Mouse (Mus musculus) forebrain, embryonic 10.5 days (tissue): ENCODE data around the gene Ankrd28. TPM values are rescaled to one million over a fixed set of nuclear protein-coding genes. Genes with fewer than 3 reads are reported as not detected.

Experiments
- DNase-seq: peaks from one replicate; pipeline ENCODE4 v3.0.0-alpha.2; 2017; ENCODE audit warnings: low spot score; ENCODE audit errors: extremely low spot score
- H3K27ac ChIP-seq: fragments of 300-500 bp; sonication (generic); 2 replicates; pipeline ENCODE4 v1.5.1; 2016; ENCODE audit warnings: mild to moderate bottlenecking
- H3K27me3 ChIP-seq: fragments of 300-500 bp; sonication (generic); 2 replicates; pipeline ENCODE4 v1.6.1; 2016; ENCODE audit warnings: mild to moderate bottlenecking; ENCODE audit not compliant: poor library complexity, severe bottlenecking
- H3K36me3 ChIP-seq: fragments of 300-500 bp; sonication (generic); replicated peaks from 2 replicates; pipeline ENCODE4 v1.6.1; 2016; ENCODE audit warnings: mild to moderate bottlenecking, moderate library complexity
- H3K4me1 ChIP-seq: fragments of 300-500 bp; sonication (generic); 2 replicates; pipeline ENCODE4 v1.6.1; 2016
- H3K4me3 ChIP-seq: fragments of 300-500 bp; sonication (generic); 2 replicates; pipeline ENCODE4 v1.5.1; 2016; ENCODE audit warnings: mild to moderate bottlenecking, moderate library complexity
- H3K9me3 ChIP-seq: fragments of 300-500 bp; sonication (generic); 2 replicates; pipeline ENCODE4 v1.6.1; 2016; ENCODE audit warnings: mild to moderate bottlenecking, moderate library complexity
- WGBS: fragments of 180-500 bp; shearing (Covaris S2); methylation state at CpG from one replicate; pipeline ENCODE4 v1.1.7; 2016; 5-methylcytosine and 5-hydroxymethylcytosine counted together
- polyA plus RNA-seq: library from polyadenylated mRNA; unstranded; fragments of >200 nt; fragmentation: Nextera tagmentation; extraction: Ambion mirVana; gene quantifications from 2 replicates; pipeline ENCODE4 v1.2.1, GENCODE M21; 2016

The Ankrd28 gene
- polyA plus RNA-seq, 1 experiment from 2014 or later = 14.1 TPM

DNA sequence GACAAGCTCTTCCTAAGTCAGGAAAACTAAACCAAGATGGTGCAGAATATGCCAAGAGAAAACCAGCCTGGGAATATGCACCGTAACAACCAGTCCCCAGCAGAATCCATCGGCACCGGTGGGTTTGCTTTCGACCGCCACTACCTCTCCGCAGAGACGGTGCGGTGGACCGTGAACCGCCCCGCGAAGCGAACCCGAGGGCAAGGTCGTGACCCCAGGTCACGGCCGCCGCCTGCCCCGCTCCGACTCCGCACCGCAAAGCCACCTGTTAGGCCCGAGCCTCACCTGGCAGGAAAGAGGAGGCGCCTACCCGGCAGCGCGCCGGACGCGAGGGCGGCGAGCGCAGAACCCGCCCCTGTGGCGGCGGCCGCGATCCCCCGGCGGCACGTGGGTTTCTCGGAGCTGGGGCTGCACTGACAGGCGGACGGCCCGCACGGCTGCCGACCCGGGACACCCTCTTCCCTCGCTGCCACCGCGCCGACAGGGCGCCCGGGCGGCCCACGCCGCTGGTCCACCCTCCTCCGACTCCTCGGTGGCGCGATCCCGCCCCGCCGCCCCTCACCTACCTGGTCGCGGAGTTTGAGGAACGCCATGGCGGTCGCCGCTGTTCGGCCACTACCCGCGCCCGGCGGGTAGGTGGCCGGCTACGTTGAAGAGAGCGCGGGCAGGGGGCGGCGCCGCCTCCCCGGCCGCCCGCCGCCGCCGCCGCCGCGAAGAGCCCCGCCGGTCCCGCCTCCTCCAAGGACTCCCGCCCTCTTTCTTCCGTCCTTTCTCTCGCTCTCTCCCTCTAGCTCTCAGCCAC lies 489 bp downstream of the Ankrd28 start:
- Histone ChIP-seq H3K4me1 (peaks cover 37% of the 10 kb centered on the region), H3K4me3 (peak overlapping the region; percentile 93), H3K9me3 (no peaks in the 10 kb centered on the region), H3K27me3 (no peaks in the 10 kb centered on the region), H3K36me3 (peaks cover 6% of the 10 kb centered on the region; the same call in 1 of the 2 replicates), H3K27ac (peak overlapping the region; percentile 96)
- peak; percentile 56 for DNase-seq
- under 1% methylated on average over 83 of the region's 97 CpGs for WGBS

DNA sequence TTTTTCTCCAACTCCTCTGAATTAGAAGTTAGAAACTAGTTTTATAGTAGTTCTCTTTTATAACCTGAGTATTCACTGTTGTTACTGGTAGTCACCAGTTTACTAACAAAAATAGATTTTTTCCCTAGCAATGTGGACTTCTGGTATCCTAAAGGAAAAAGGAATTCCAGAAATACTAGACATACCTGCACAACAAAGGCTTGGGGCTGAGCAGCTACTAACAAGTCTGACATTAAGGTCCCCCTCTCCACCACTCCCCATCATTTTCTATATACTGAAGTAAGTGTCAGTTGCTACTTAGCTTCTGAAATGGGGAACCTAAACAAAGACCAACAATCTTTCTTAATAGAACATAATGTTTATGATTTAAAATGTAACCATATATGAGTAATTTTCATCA lies 3.2 kb downstream of the Ankrd28 start:
- H3K27ac ChIP-seq = no peak overlapping the region
- H3K27me3 ChIP-seq = no peaks in the 10 kb centered on the region
- H3K9me3 ChIP-seq = no peaks in the 10 kb centered on the region
- H3K36me3 ChIP-seq = peaks cover 6% of the 10 kb centered on the region; the same call in 1 of the 2 replicates
- no peak overlapping the region for H3K4me3 ChIP-seq
- peaks cover 41% of the 10 kb centered on the region for H3K4me1 ChIP-seq
- DNase-seq = no peak

DNA sequence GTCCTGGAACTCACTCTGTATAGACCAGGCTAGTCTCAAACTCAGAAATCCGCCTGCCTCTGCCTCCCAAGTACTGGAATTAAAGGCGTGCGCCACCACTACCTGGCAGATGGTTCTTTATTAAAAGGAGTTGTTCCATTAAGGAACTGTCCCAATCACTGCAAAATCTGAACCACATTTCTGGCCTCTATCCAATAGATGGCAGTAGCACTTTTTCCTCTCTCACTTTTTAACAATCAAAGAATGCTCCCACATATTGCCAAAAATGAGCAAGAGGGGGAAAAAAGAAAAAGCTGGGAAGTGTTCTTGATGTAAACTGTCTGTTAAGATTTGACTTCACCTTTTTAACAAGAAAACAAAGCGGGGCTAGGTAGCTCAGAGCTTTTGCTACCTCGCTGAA lies 20.5 kb downstream of the Ankrd28 start:
- DNase-seq = no peak
- 89% methylated on average over 5 of the region's 5 CpGs for WGBS

DNA sequence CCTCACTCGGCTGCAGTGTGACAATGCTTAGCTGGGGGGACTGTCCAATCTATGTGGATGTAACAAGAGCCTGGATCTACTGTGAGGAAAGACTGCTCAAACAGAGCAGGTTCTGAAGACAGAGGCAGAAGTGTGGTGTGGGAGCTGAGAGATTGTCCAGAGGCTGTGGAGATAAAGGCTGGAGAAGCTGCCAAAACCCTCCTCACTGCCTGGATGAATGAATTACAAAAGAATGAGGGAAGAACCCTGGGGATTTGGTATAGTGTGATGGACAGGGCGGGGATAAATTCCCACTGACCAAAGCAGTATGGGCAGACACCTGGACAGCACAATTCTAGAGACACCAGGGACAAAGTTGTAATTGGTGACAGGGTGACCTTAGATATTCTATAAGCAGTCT lies 26.7 kb downstream of the Ankrd28 start:
- 36% methylated on average over 2 of the region's 2 CpGs for WGBS
- H3K27me3 ChIP-seq = no peaks in the 10 kb centered on the region
- no peak overlapping the region for H3K27ac ChIP-seq
- H3K9me3 ChIP-seq = peaks cover 6% of the 10 kb centered on the region; the same call in 1 of the 2 replicates
- DNase-seq = no peak
- H3K4me3 ChIP-seq = no peak overlapping the region
- peaks cover 19% of the 10 kb centered on the region for H3K4me1 ChIP-seq
- H3K36me3 ChIP-seq = peaks cover 12% of the 10 kb centered on the region

More for the DNA sequence above, 20.5 kb downstream of the Ankrd28 start:
- Histone ChIP-seq H3K9me3 (peaks cover 6% of the 10 kb centered on the region; the same call in 1 of the 2 replicates), H3K36me3 (peaks cover 16% of the 10 kb centered on the region), H3K4me3 (no peak overlapping the region), H3K27ac (no peak overlapping the region), H3K4me1 (no peaks in the 10 kb centered on the region), H3K27me3 (no peaks in the 10 kb centered on the region)

DNA sequence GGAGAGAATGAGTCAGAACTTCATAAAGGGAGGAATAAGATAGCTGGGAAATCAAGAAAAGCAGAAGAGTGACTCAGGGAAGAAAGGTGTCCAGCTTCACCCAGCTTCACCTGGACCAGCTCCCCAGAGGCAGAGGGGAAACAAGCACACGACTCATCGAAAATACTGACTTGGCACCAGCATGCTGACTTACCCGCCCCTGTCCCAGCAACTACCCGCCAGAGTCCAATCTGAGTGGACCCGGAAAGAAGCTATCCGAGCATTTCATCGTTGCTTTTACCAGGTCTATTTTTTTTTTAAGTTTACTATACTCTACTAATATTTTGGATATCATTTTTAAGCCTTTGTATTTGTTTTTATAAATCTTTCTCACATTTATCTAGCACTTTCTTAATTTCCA lies 29.5 kb downstream of the Ankrd28 start:
- DNase-seq = no peak
- Histone ChIP-seq H3K4me1 (peaks cover 28% of the 10 kb centered on the region), H3K36me3 (no peaks in the 10 kb centered on the region), H3K27ac (no peak overlapping the region), H3K4me3 (no peak overlapping the region), H3K9me3 (no peaks in the 10 kb centered on the region), H3K27me3 (no peaks in the 10 kb centered on the region)
- WGBS = 89% methylated on average over 7 of the region's 7 CpGs

DNA sequence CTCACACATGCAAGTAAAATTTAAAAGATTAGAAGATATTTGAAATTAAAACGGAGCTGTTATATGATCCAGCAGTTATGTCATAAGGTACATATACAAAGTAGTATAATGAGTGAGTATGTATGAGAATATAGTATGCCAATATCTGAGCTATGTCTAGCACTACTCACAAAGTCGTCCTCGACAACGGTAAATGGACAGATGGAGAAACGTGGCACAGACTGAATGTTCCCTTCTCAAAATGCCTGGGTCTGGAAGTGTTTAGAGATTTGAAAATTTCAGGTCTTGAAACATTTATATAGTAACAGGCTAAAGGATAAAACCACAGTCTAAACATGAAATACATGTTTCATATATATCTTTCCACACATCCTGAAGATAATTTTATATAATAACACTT lies 30.0 kb downstream of the Ankrd28 start:
- no peaks in the 10 kb centered on the region for H3K27me3 ChIP-seq
- no peak overlapping the region for H3K4me3 ChIP-seq
- no peak for DNase-seq
- 93% methylated on average over 5 of the region's 5 CpGs for WGBS
- H3K4me1 ChIP-seq = peaks cover 33% of the 10 kb centered on the region
- no peak overlapping the region for H3K27ac ChIP-seq
- no peaks in the 10 kb centered on the region for H3K36me3 ChIP-seq
- no peaks in the 10 kb centered on the region for H3K9me3 ChIP-seq

DNA sequence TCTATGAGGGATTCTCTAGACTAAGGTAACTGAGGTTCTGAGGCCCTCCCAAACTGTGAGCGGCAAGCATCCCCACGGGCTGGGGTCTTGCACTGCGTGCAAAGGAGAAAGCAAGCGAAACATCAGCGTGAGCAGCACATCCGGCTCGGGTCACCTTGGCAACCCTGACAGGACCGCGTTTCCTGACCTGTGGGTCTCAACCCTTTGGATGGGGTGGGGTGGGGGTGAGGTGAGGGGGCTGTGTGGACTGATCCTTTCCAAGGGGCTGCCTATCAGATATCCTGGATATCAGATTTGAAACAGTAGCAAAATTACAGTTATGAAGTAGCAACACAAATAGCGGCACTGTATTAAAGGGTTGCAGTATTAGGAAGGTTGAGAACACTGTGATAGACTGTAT lies 31.5 kb downstream of the Ankrd28 start:
- Histone ChIP-seq H3K4me3 (no peak overlapping the region), H3K27ac (no peak overlapping the region), H3K4me1 (peaks cover 29% of the 10 kb centered on the region), H3K9me3 (no peaks in the 10 kb centered on the region), H3K36me3 (no peaks in the 10 kb centered on the region), H3K27me3 (no peaks in the 10 kb centered on the region)
- DNase-seq = no peak
- WGBS = 72% methylated on average over 10 of the region's 10 CpGs

DNA sequence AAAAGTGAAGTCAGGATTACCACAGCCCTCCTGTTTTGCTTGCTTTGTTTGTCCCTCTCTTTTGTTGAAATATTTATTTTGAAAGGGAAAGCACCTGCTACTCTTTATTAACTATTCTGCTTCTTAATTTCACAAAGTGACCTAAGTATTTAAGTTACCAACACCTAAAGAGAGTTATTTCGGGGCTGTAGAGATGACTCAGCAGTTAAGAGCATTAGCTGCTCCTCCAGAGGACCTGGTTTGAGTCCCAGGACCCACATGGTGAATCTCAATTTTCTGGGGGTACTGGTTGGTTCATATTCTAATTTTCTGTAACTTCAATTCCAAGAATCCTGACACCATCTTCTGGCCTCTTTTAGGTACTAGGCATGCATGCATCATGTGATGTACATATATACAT lies 34.9 kb downstream of the Ankrd28 start:
- DNase-seq = no peak
- Histone ChIP-seq H3K27me3 (no peaks in the 10 kb centered on the region), H3K9me3 (no peaks in the 10 kb centered on the region), H3K4me1 (peaks cover 25% of the 10 kb centered on the region), H3K36me3 (no peaks in the 10 kb centered on the region), H3K4me3 (no peak overlapping the region), H3K27ac (no peak overlapping the region)
- 52% methylated on average over 1 of the region's 1 CpGs for WGBS

DNA sequence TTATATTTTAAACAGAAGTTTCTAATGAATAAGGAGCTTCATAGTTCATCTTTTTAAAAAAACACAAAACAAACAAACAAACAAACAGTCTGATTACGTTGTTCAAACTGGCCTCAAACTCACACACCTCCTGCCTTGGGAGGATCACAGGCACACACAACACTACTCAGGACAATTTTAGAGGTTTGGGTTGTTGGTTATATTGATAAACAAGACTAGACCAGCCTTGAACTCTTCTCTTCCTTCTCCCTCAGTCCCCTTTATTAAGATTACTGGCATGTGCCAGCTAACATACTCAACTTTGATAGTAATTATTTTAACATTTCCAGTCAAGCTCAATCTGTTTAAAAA lies 35.7 kb downstream of the Ankrd28 start:
- no peaks in the 10 kb centered on the region for H3K36me3 ChIP-seq
- no peak overlapping the region for H3K4me3 ChIP-seq
- no peak for DNase-seq
- no peaks in the 10 kb centered on the region for H3K9me3 ChIP-seq
- no peaks in the 10 kb centered on the region for H3K27me3 ChIP-seq
- no peak overlapping the region for H3K27ac ChIP-seq
- WGBS = 35% methylated on average over 1 of the region's 1 CpGs
- H3K4me1 ChIP-seq = peaks cover 25% of the 10 kb centered on the region

DNA sequence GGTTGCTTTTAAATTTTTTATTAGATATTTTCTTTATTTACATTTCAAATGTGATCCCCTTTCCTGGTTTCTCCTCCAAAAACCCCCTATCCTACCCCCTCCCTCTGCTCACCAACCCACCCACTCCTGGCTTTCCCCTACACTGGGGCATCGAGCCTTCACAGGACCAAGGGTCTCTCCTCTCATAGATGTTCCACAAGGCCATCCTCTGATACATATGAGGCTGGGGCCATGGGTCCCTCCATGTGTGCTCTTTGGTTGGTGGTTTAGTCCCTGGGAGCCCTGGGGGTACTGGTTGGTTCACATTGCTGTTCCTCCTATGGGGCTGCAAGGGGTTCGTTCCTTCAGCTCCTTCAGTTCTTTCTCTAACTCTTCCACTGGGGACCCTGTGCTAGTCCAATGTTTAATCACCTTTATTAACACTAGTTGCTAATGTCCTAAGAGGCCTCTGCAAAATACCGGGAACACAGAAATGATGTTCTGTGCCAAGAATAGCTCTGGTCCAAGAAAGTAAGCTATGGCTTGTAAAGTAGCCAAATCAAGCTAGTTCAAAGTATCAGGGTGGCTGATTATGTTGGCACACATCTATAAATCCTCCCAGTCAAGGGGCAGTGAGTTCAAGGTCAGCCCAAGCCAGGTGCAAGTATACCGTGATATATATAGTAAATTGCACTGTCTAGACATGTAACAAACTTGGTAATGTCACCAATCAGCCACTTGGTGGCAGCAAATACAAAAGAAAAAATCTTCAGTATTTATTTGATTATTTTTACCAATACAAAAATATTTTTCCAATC lies 36.3 kb downstream of the Ankrd28 start:
- Histone ChIP-seq H3K4me3 (no peak overlapping the region), H3K27me3 (no peaks in the 10 kb centered on the region), H3K36me3 (no peaks in the 10 kb centered on the region), H3K27ac (no peak overlapping the region), H3K9me3 (no peaks in the 10 kb centered on the region), H3K4me1 (peaks cover 23% of the 10 kb centered on the region)
- no peak for DNase-seq
- whole genome bisulfite sequencing = 78% methylated on average over 4 of the region's 4 CpGs

DNA sequence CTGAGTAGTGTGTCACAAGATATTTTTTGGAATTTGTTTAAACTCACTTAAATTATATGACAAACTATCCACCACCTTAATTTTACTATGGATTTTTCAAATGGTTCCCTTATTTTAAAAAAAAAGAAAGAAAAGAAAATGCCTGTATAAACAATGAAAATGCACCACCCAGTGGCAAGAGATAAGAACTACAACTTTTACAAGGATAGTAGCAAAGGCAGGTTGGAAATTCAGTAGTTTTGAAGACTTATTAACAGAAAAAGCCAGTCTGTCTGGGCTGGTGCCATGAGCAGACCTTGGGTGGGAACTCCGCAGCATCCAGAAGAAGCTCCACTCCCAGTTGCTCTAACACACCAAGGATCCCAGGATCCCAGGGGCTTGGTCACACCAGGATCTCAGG lies 39.7 kb downstream of the Ankrd28 start:
- no peak overlapping the region for H3K27ac ChIP-seq
- DNase-seq = no peak
- H3K27me3 ChIP-seq = no peaks in the 10 kb centered on the region
- no peaks in the 10 kb centered on the region for H3K9me3 ChIP-seq
- peaks cover 17% of the 10 kb centered on the region for H3K4me1 ChIP-seq
- WGBS = 55% methylated on average over 1 of the region's 1 CpGs
- no peaks in the 10 kb centered on the region for H3K36me3 ChIP-seq
- no peak overlapping the region for H3K4me3 ChIP-seq

DNA sequence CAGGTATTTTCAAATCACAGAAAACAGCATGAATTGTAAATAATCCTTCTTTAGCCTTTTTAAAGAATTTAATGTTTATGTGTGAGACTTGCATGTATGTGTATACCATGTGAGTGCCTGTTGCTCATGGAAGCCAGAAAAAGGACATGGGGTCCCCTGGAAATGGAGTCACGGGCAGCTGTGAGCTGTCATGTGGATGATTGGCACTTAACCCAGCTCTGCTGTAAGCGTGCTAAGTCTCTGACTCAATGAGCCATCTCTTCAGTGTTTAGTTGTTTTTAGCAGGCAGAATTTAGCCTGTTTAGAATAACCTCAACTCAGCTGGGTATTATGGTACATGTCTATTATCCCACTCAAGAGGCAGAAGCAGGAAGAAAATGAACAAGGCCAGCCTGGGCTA lies 43.5 kb downstream of the Ankrd28 start:
- H3K36me3 ChIP-seq = 0 out of 2 replicates have a peak, but pooled peaks cover 6% of the 10 kb centered on the region
- no peak for DNase-seq
- H3K4me3 ChIP-seq = no peak overlapping the region
- no peaks in the 10 kb centered on the region for H3K9me3 ChIP-seq
- no peak overlapping the region for H3K27ac ChIP-seq
- peaks cover 24% of the 10 kb centered on the region for H3K4me1 ChIP-seq
- H3K27me3 ChIP-seq = no peaks in the 10 kb centered on the region
- 74% methylated on average over 2 of the region's 2 CpGs for WGBS

DNA sequence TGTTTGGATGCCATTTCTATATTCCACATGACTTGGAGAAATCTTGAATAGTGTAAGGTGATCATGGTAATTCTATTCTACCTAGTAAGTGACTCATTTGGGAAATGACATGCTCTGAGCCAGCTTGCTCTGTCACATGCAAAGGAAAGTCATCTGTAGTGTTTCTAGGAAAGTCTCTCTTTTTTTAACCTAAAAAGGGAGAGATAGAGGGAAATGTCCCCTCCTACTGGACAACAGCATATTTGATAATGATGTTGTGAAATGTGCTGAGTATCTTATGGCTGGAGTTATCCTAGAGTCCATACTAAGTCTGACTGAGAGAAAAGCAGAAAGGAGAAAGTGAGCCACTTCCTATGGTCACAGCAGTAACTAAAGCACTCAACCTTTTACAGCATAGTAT lies 44.8 kb downstream of the Ankrd28 start:
- H3K4me3 ChIP-seq = no peak overlapping the region
- DNase-seq = no peak
- no peaks in the 10 kb centered on the region for H3K27me3 ChIP-seq
- peaks cover 37% of the 10 kb centered on the region for H3K4me1 ChIP-seq
- 0 out of 2 replicates have a peak, but pooled peaks cover 6% of the 10 kb centered on the region for H3K36me3 ChIP-seq
- H3K9me3 ChIP-seq = no peaks in the 10 kb centered on the region
- no peak overlapping the region for H3K27ac ChIP-seq
